Mouse (Mus musculus) ovary, adult 10 weeks (tissue): ENCODE results near the gene Dppa4. TPM values are rescaled to one million over a fixed set of nuclear protein-coding genes. Genes with fewer than 3 reads are reported as not detected.

Experiments used
- polyA plus RNA-seq: library from polyadenylated mRNA; stranded (reverse); fragments of 350-450 nt; fragmentation: Illumina TruSeq; extraction: RNeasy Lipid Tissue Mini Kit (QIAGEN cat#74804); gene quantifications from one replicate; pipeline ENCODE4 v1.2.3, GENCODE M21; 2014

Dppa4 gene
- polyA plus RNA-seq = not detected

GRCm38 (mm10) chr16:48283517-48283916 is at the start of gene Dppa4:
Gene Dppa4 (plus strand): TSS chr16:48283733.

DNA sequence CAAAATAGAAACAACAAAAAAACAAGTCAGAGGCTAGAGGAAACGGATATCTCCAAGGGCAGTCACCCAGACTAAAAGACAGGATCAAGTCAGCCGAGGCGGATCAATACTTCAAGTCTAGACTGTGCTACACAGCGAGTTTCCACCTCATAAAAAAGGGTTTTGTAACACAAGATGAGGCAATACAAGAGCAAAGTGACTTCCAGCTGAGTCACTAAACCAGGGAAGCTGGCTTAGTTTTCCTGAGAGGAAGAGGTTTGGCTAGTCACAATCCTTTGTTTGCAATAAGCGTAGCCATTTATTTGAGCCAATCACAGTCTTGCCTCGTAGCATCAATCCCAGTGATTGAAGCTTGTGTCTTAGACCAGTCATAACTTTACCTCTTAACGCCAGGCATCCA is 20.0 kb downstream of the Dppa4 start, which contains the start of gene Dppa2:
TSS of gene Dppa2 (plus strand) at position 400 of the 400 bp plus-strand sequence.

Other genes with a start within 250 kb of the Dppa4 start
- 5.6 TPM for gene Dppa2, start 20.2 kb downstream of the Dppa4 start, polyA plus RNA-seq
- not detected for gene Gm5485, start 128.7 kb downstream of the Dppa4 start, polyA plus RNA-seq
- gene Morc1, start 147.5 kb downstream of the Dppa4 start, polyA plus RNA-seq = 1.6 TPM